Mouse (Mus musculus) kidney, embryonic 16.5 days (tissue): Measurements from ENCODE around the gene Cers1. TPM values are rescaled to one million over a fixed set of nuclear protein-coding genes. Genes with fewer than 3 reads are reported as not detected.

Source experiments
- ATAC-seq: fragments of 200-750 bp; cut with Nextera tagmentation; 2 replicates; pipeline ENCODE4 v1.8.0; 2017; ENCODE audit warnings: moderate TSS enrichment; ENCODE audit not compliant: low FRiP score, low TSS enrichment
- H3K27ac ChIP-seq: fragments of 300-500 bp; sonication (generic); 2 replicates; pipeline ENCODE4 v1.5.1; 2014; ENCODE audit warnings: low read length
- H3K27me3 ChIP-seq: fragments of 300-500 bp; sonication (generic); 2 replicates; pipeline ENCODE4 v1.6.1; 2014; ENCODE audit warnings: low read length, control low read depth, mixed read lengths; ENCODE audit not compliant: insufficient read depth
- H3K36me3 ChIP-seq: fragments of 300-500 bp; sonication (generic); 2 replicates; pipeline ENCODE4 v1.6.1; 2014; ENCODE audit warnings: low read length, control low read depth, mixed read lengths; ENCODE audit not compliant: insufficient read depth
- H3K4me1 ChIP-seq: fragments of 300-500 bp; sonication (generic); 2 replicates; pipeline ENCODE4 v1.6.1; 2014; ENCODE audit warnings: low read length, control low read depth, mixed read lengths; ENCODE audit not compliant: insufficient read depth
- H3K4me2 ChIP-seq: fragments of 300-500 bp; sonication (generic); replicated peaks from 2 replicates; pipeline ENCODE4 v1.6.1; 2014; ENCODE audit warnings: low read depth, low read length
- H3K4me3 ChIP-seq: fragments of 300-500 bp; sonication (generic); 2 replicates; pipeline ENCODE4 v1.5.1; 2014; ENCODE audit warnings: mild to moderate bottlenecking, low read length
- H3K9ac ChIP-seq: fragments of 300-500 bp; sonication (generic); replicated peaks from 2 replicates; pipeline ENCODE4 v1.6.1; 2014; ENCODE audit warnings: low read length
- H3K9me3 ChIP-seq: fragments of 300-500 bp; sonication (generic); 2 replicates; pipeline ENCODE4 v1.6.1; 2016; ENCODE audit warnings: low read length, control low read depth
- WGBS: fragments of 180-500 bp; shearing (Covaris S2); extraction: QIAGEN DNeasy Blood & Tissue Kit; methylation state at CpG from one replicate; pipeline ENCODE4 v1.1.7; 2014; 5-methylcytosine and 5-hydroxymethylcytosine counted together
- polyA plus RNA-seq: library from polyadenylated mRNA; unstranded; fragments of >200 nt; fragmentation: Nextera tagmentation; extraction: Ambion mirVana; gene quantifications from 2 replicates; pipeline ENCODE4 v1.2.1, GENCODE M21; 2015

The Cers1 gene
- polyA plus RNA-seq, 1 experiment from 2014 or later, result 2.5 TPM

DNA sequence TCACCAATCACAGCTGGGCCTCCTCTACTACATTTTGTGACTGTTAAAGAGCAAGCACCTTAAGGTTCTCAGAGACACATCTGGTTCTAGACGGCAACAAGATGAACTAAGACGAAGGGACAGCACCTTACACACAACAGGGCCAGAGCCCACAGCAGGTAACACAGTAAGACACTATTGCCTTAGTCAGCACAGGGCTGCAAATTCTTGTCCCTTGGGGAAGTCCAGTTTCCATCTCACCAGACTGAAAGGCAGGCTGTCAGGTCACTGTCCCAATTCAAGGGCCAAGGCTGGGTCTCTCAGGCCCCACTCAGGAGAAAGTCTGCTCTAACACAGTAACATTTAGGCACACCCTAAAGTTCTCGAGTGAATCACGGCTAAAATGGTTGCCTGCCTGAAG is 31.9 kb downstream of the Cers1 start:
- ATAC-seq, result no peak
- H3K9me3 ChIP-seq, result no peaks in the 10 kb centered on the region
- H3K4me3 ChIP-seq, result no peak overlapping the region
- no peak overlapping the region for H3K27ac ChIP-seq
- H3K36me3 ChIP-seq, result peaks cover 20% of the 10 kb centered on the region
- peaks cover 29% of the 10 kb centered on the region for H3K4me1 ChIP-seq
- H3K4me2 ChIP-seq, result no peak overlapping the region
- H3K9ac ChIP-seq, result no peak overlapping the region
- no peaks in the 10 kb centered on the region for H3K27me3 ChIP-seq
- 82% methylated on average over 4 of the region's 4 CpGs for WGBS

GRCm38 (mm10) chr8:70347860-70348420 is 32.4 kb downstream of the Cers1 start:
- H3K4me1 ChIP-seq, result peaks cover 29% of the 10 kb centered on the region
- 70% methylated on average over 1 of the region's 1 CpGs for WGBS
- H3K27me3 ChIP-seq, result no peaks in the 10 kb centered on the region
- H3K4me3 ChIP-seq, result no peak overlapping the region
- ATAC-seq, result no peak
- no peak overlapping the region for H3K4me2 ChIP-seq
- no peak overlapping the region for H3K27ac ChIP-seq
- no peak overlapping the region for H3K9ac ChIP-seq
- H3K9me3 ChIP-seq, result no peaks in the 10 kb centered on the region
- H3K36me3 ChIP-seq, result peaks cover 16% of the 10 kb centered on the region

GRCm38 (mm10) chr8:70351035-70351999 is 35.7 kb downstream of the Cers1 start:
- Histone ChIP-seq H3K4me2 (peak overlapping the region; percentile 91), H3K36me3 (peaks cover 5% of the 10 kb centered on the region), H3K4me1 (peaks cover 36% of the 10 kb centered on the region), H3K4me3 (peak overlapping the region; percentile 72), H3K27ac (no peak overlapping the region), H3K9me3 (no peaks in the 10 kb centered on the region), H3K27me3 (no peaks in the 10 kb centered on the region), H3K9ac (peak overlapping the region; percentile 84)
- ATAC-seq, result no peak
- 41% methylated on average over 15 of the region's 15 CpGs for WGBS

GRCm38 (mm10) chr8:70352000-70352384 is 36.4 kb downstream of the Cers1 start:
- peaks cover 36% of the 10 kb centered on the region for H3K4me1 ChIP-seq
- ATAC-seq, result 0 out of 2 replicates have a peak, but pooled peaks have one; percentile 4
- WGBS, result 14% methylated on average over 3 of the region's 3 CpGs
- peak overlapping the region; percentile 91 for H3K4me2 ChIP-seq
- no peak overlapping the region for H3K27ac ChIP-seq
- H3K9ac ChIP-seq, result peak overlapping the region; percentile 84
- H3K36me3 ChIP-seq, result peaks cover 3% of the 10 kb centered on the region
- H3K4me3 ChIP-seq, result peak overlapping the region; percentile 72
- no peaks in the 10 kb centered on the region for H3K27me3 ChIP-seq
- H3K9me3 ChIP-seq, result no peaks in the 10 kb centered on the region

GRCm38 (mm10) chr8:70352657-70353151 is 37.1 kb downstream of the Cers1 start:
- WGBS, result 0% methylated on average over 57 of the region's 64 CpGs

DNA sequence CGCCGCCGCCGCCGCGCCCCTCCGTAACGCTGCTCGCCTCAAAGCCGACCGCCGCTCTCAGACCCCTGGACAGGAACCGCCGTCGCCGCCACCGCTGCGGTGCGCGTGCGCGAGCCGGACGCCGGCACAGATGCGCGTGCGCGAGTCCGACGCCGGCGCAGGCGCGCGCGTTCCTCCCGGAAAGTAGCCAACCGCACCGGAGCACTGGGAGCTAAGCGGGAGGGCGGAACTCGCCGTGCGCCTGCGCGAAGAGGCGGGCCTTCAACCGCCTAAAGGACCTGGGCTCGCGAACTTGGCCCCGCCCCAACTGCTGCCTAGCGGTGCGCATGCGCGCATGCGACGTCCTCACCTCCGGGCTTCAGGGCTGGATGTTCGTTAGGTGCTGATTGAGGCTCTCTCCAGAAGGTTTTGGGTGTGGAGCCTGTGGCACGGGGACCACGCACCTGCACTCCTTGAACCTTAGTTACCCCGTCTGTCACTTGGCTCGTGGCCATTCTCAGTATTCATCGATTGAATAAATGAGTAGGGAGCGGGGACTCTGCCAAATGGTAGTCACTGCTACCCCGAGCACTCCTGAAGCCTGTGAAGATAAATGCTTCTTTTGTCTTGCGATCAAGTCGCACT is 37.7 kb downstream of the Cers1 start, which contains the start of gene Upf1:
TSS of gene Upf1 (minus strand) at position 85 of the 624 bp plus-strand sequence.
- peaks cover 3% of the 10 kb centered on the region for H3K36me3 ChIP-seq
- peak within 1 kb of the TSS; percentile 91 for H3K4me2 ChIP-seq
- peak within 1 kb of the TSS; percentile 72 for H3K4me3 ChIP-seq
- ATAC-seq, result peak; percentile 89
- no peaks in the 10 kb centered on the region for H3K9me3 ChIP-seq
- WGBS, result under 1% methylated on average over 51 of the region's 69 CpGs
- H3K27ac ChIP-seq, result peak within 1 kb of the TSS; percentile 76
- H3K9ac ChIP-seq, result peak within 1 kb of the TSS; percentile 84
- H3K4me1 ChIP-seq, result peaks cover 36% of the 10 kb centered on the region
- H3K27me3 ChIP-seq, result no peaks in the 10 kb centered on the region

More at GRCm38 (mm10) chr8:70352657-70353151, 37.1 kb downstream of the Cers1 start:
- peak overlapping the region; percentile 72 for H3K4me3 ChIP-seq
- no peaks in the 10 kb centered on the region for H3K27me3 ChIP-seq
- H3K4me1 ChIP-seq, result peaks cover 36% of the 10 kb centered on the region
- no peaks in the 10 kb centered on the region for H3K9me3 ChIP-seq
- H3K27ac ChIP-seq, result peak overlapping the region; percentile 76
- peak overlapping the region; percentile 84 for H3K9ac ChIP-seq
- ATAC-seq, result peak; percentile 33
- peak overlapping the region; percentile 91 for H3K4me2 ChIP-seq
- H3K36me3 ChIP-seq, result peaks cover 3% of the 10 kb centered on the region

DNA sequence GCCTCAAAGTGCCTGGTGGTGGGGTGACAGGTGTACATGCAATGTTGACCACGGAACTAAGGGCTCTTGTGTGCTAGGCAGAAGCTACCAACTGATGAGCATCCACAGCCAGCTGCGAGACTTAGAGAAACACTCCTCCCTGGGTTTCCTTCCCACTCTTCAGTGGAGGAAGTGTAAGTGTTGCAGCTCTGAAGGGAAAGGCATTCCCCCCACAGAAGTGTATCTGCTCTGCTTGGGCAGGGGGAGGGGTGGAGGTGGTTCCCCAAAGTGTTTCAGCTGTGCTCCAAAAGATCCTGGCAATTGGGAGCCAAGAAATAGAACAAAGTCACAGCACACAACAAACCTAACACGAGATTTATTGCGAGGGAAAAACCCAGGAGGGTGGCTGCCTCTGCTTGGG is 38.4 kb downstream of the Cers1 start:
- ATAC-seq, result no peak

DNA sequence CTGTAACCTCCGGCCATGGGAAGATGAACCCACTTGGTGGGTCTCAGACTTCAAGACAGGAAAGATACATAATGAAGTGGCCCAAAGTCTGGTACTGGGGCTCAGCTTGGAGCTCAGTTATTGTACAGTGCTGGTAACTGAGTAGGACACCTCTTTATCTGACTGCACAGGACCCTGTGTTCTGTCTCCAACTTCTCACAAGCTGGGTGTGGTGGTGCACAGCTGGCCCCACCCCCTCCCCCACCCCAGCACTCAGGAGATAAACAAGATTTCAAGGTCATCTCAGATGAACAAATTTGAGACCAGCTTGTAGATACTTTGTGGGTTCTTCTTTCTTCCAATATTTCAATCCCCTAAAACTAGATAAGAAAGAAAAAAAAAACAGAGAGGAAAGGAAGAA is 40.5 kb downstream of the Cers1 start:
- Histone ChIP-seq H3K4me3 (no peak overlapping the region), H3K9me3 (no peaks in the 10 kb centered on the region), H3K27me3 (no peaks in the 10 kb centered on the region), H3K4me2 (no peak overlapping the region), H3K36me3 (no peaks in the 10 kb centered on the region), H3K27ac (no peak overlapping the region), H3K4me1 (peaks cover 18% of the 10 kb centered on the region), H3K9ac (no peak overlapping the region)
- WGBS, result 79% methylated on average over 1 of the region's 1 CpGs
- no peak for ATAC-seq

More for the DNA sequence above, 38.4 kb downstream of the Cers1 start:
- Histone ChIP-seq H3K27me3 (no peaks in the 10 kb centered on the region), H3K4me2 (peak overlapping the region; percentile 77), H3K36me3 (peaks cover 3% of the 10 kb centered on the region), H3K9me3 (no peaks in the 10 kb centered on the region), H3K9ac (peak overlapping the region; percentile 75), H3K27ac (no peak overlapping the region), H3K4me3 (peak overlapping the region; percentile 72), H3K4me1 (peaks cover 32% of the 10 kb centered on the region)
- WGBS, result 62% methylated on average over 4 of the region's 4 CpGs

GRCm38 (mm10) chr8:70359411-70359810 is 43.8 kb downstream of the Cers1 start:
- H3K9me3 ChIP-seq, result no peaks in the 10 kb centered on the region
- H3K9ac ChIP-seq, result 0 out of 2 replicates have a peak overlapping the region, but pooled peaks have one; percentile 25
- no peaks in the 10 kb centered on the region for H3K4me1 ChIP-seq
- H3K27me3 ChIP-seq, result no peaks in the 10 kb centered on the region
- 19% methylated on average over 3 of the region's 3 CpGs for WGBS
- H3K27ac ChIP-seq, result no peak overlapping the region
- no peaks in the 10 kb centered on the region for H3K36me3 ChIP-seq
- no peak overlapping the region for H3K4me3 ChIP-seq
- ATAC-seq, result no peak
- no peak overlapping the region for H3K4me2 ChIP-seq
